Mouse (Mus musculus): ENCODE measurements at regions not wholly inside any gene's neighbourhood (a gene's known extent, or its start where the extent isn't known, plus 50 kb on each side); places are given as distances from the start of the nearest gene placed in this dataset.

DNA sequence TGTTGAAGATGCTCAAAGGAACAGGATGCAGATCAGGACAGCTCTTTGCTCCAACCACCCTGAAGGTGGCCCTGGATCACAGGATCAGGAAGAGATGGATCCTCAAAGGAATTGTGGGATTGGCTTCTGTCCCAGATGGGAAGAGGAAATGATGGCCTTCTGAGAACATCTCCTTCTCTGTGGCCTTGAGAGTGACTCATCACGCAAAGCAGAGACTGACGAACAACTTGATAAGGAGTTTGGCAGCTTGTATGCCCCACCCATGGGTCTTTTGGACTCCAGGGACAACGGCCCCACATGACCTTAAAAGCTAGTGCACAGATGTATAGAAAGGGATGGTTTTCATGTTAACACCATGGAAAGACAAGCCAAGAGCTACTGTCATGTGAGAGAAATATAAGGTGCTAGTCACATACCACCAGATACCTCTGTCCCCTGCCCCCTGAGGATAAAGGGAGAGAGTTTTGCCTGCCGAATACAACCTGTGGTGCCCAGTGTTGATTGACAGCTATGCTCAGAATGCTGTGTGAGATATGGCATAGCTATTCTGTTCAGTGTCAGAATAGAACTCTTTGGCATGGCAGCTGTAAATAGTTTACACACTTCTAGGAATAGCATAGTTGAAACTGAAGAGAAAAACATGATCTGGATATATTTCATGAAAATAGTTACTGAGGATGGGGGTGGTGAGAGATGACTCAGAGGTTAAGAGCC lies 109.2 kb upstream of the S1pr3 start:
- DNase-seq, result no peak

GRCm38 (mm10) chr13:51301476-51301875 lies 107.0 kb upstream of the S1pr3 start:
- DNase-seq, result no peak

- no peak for DNase-seq
These were observed 105.3 kb upstream of the S1pr3 start for GRCm38 (mm10) chr13:51303112-51303511.

- no peak for DNase-seq
These were observed 103.8 kb upstream of the S1pr3 start for GRCm38 (mm10) chr13:51304631-51305030.

- no peak for DNase-seq
These were observed 99.0 kb upstream of the S1pr3 start for GRCm38 (mm10) chr13:51309446-51309845.

DNA sequence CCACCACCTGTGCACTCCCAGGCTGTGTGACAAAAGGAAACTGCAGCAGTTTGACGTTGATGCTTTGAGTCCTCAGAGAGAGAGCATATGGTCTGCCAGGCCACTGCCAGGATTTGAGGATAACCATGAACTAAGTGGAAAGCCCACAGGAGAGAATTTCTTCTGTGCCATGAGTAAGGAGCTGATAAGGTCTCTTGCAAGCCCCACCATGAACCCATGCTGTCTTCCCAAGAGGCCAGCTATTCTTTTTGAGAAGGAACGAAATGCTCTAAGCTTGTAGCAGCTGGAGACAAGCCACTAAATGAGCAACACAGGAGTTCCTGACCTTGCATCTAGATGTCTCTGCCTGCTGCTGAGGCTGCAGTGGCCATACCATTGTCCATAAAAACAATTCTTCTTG lies 98.4 kb upstream of the S1pr3 start:
- no peak for DNase-seq

- DNase-seq, result no peak
These were observed 96.7 kb upstream of the S1pr3 start for GRCm38 (mm10) chr13:51311679-51312255.

- no peak for DNase-seq
These were observed 95.1 kb upstream of the S1pr3 start for GRCm38 (mm10) chr13:51313129-51313850.

DNA sequence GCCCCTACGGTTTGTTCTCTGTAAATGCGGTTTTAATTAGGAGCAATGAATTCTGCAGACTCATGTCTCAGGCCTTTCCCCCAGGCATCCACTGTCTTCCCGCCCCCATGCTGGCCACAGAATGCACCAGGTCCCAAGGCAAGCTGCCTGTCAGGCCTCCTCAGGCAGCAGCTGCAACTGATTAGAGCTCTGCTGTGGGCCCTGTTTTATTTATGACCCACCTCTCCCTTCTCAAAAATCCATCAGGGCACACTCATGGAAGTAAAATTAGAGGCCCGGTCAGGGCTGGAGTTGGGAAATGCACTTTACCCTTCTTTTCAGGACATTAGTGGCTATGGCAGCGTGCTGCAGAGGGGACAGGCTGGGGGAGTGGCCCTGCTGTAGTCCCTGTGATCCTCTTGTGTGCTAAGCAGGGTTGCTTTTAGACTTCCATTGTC lies 93.9 kb upstream of the S1pr3 start:
- DNase-seq, result no peak

GRCm38 (mm10) chr13:51315008-51315778 lies 93.2 kb upstream of the S1pr3 start:
- no peak for DNase-seq

- DNase-seq, result no peak
These were observed 92.7 kb upstream of the S1pr3 start for GRCm38 (mm10) chr13:51315779-51316041.

GRCm38 (mm10) chr13:51323058-51323715 lies 85.3 kb upstream of the S1pr3 start:
- no peak for DNase-seq

DNA sequence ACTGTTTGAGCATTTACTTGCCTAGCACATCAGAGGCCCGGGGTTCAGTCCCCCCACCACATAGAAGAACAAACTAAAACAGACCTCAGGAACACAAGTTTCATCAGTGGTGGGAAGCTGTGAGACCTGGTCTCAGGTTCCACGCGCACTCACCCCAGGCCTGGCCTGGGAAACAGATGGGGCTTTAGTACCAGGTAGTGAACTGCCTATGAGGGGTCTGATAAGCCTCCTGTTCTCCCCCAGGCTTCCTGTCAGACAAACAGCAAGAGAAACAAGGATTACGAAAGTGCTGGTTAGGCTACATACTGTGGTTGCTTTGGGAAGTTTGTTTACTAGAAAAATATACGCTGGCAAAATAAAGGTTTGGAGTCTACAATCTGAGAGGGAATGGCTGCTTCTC lies 83.7 kb upstream of the S1pr3 start:
- DNase-seq, result no peak

- no peak for DNase-seq
These were observed 83.1 kb upstream of the S1pr3 start for GRCm38 (mm10) chr13:51325298-51325697.

- DNase-seq, result no peak
These were observed 82.3 kb upstream of the S1pr3 start for GRCm38 (mm10) chr13:51326128-51326527.

DNA sequence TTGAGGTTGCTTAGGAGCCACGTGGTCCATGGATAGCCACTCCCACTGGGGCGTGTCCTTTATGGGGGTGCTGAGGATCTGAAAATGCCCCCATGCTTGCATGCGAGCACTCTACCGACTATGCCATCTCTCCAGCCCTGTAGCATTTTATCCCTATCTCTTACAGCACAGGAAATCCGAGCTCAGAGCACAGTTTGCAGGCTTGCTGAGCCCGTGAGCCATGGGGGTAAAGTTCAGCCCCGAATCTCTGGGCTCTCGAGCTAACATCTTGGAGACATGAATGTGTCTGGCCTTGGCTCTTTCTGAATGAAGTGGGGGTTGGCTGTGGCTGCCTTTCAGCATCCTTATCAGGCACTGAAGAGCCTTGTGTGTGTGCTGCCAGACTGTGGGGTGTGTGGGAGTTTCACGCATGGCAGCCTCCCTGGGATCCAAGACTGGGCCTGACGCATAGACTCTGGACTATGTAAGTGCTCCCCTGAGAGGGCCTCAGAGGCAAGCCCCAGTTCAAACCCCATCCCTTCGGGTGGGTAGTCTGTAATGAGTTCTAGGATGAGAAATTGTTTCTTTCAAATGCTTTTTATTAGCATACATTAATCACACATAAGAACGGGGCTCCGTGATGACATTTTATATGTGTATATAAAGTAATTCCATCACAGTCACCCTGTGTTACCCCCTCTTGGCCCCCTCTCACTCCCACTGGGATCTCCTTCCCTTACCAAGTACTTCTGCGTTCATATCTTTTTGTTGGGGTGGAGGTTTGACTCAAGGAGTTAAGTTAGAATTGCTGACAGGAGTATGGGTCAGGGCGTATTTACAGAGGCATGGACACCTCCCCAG lies 80.1 kb upstream of the S1pr3 start:
- DNase-seq, result no peak

DNA sequence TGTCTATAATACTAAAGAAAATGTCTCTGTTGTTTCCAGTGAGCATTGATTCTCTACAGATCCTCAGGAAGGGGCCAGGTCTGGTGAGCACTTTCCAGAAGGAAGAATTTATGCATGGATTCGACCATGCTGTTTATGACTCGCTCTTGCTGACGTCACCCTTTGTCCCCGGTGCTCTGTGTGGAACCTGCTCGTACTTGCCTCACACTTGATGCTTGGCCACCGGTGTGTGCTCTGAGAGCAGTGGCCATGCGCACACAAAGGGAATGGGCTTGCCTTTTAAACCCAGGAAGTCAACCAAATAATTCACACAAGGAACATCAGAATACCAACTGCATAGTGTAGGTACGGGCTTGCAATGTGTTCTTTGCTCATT lies 79.5 kb upstream of the S1pr3 start:
- DNase-seq, result no peak

DNA sequence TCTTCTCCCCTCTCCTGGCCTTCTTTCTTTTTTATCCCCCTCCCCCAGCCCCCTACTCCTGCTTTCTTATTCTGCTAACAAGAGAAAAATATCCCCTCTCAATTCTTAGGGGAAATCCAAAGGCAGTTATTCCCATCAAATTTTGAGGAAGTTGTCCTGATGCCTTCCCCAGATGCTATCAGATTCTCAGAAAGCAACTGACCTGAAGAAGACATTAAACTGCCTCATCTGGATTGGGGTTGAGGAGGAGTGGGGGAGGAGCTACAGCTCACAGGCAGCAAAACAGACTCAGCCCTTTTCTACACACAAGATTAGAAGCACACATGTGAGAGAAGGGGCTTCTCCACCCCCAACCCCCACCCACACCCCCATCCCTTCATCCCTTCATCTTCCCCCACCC lies 78.7 kb upstream of the S1pr3 start:
- no peak for DNase-seq

DNA sequence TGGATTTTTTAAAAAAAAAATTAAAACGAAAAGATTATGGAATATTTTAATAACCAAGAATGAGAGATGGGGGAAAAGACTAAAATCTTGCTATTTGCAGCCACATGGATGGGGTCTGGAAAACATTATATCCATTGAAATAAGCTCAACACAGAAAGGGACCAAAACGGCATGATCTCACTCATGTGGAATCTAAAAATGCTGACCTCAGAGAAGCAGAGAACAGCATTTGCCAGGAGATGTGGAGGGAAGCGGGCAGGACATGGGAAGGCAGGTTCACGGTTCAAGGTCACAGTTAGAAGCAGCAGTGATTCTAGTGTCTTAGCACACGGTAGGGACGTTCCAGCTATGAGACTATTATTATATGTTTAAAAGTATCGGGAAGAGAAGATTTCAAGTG lies 76.2 kb upstream of the S1pr3 start:
- no peak for DNase-seq

DNA sequence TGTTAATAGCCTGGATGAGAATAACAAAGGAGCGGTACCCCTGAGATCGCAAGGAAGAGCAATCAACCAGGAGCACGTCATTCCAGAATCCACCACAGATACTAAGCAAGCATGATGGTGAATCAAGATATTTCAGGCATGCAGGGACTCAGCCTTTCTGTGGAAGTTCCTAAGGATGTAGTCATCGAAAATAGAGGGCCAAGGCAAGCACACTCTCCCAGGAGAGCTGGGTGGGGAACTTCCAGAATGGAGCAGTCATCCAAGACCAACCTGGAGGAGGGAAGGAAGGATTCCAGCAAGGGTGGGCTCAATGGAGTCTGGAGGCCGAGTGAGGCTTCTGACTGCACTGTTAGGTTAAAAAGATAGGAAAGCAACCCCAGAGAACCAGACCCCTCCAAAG lies 75.0 kb upstream of the S1pr3 start:
- no peak for DNase-seq

DNA sequence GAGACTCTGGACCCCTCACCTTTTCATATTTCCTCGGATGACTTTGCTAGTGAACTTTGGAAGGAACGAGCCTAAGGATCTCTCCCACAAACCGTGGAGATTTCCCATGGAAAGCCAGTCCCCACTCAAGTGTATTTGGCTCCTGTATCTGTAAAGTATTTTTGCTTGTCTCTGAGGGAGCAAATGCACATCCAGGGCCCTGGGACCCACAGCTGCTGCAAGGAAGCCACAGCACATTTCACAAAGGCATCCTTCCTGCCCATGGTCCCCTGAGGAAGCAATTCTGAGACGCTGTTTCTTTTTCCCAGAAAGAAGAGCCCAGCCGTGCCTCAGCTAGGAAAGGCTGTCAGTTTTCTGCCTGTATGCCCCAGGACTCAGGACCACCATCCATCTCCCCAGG lies 71.7 kb upstream of the S1pr3 start:
- no peak for DNase-seq

- no peak for DNase-seq
These were observed 70.5 kb upstream of the S1pr3 start for GRCm38 (mm10) chr13:51337931-51338330.

All from cerebellum, postnatal 25 days (tissue).